Mouse (Mus musculus) hindbrain, embryonic 16.5 days (tissue): ENCODE data around the gene Grk3. TPM values are rescaled to one million over a fixed set of nuclear protein-coding genes. Genes with fewer than 3 reads are reported as not detected.

ENCODE experiments used
- ATAC-seq: fragments of 200-750 bp; cut with Nextera tagmentation; 2 replicates; pipeline ENCODE4 v1.8.0; 2017; ENCODE audit warnings: moderate TSS enrichment, moderate library complexity
- H3K27ac ChIP-seq: fragments of 300-500 bp; sonication (generic); 2 replicates; pipeline ENCODE4 v1.5.1; 2014; ENCODE audit warnings: low read depth, mild to moderate bottlenecking, control low read depth, low read length, moderate library complexity
- H3K27me3 ChIP-seq: fragments of 300-500 bp; sonication (generic); replicated peaks from 2 replicates; pipeline ENCODE4 v1.6.1; 2014; ENCODE audit warnings: low read length; ENCODE audit not compliant: control insufficient read depth, insufficient read depth
- H3K36me3 ChIP-seq: fragments of 300-500 bp; sonication (generic); 2 replicates; pipeline ENCODE4 v1.6.1; 2014; ENCODE audit warnings: mild to moderate bottlenecking, low read length, moderate library complexity, mixed read lengths; ENCODE audit not compliant: control insufficient read depth, insufficient read depth
- H3K4me1 ChIP-seq: fragments of 300-500 bp; sonication (generic); 2 replicates; pipeline ENCODE4 v1.6.1; 2014; ENCODE audit warnings: low read depth, low read length; ENCODE audit not compliant: control insufficient read depth, insufficient read depth
- H3K4me2 ChIP-seq: fragments of 300-500 bp; sonication (generic); 2 replicates; pipeline ENCODE4 v1.6.1; 2014; ENCODE audit warnings: mild to moderate bottlenecking, low read length, control low read depth, moderate library complexity
- H3K4me3 ChIP-seq: fragments of 300-500 bp; sonication (generic); 2 replicates; pipeline ENCODE4 v1.5.1; 2014; ENCODE audit warnings: mild to moderate bottlenecking, low read length, control low read depth, moderate library complexity
- H3K9ac ChIP-seq: fragments of 300-500 bp; sonication (generic); 2 replicates; pipeline ENCODE4 v1.6.1; 2014; ENCODE audit warnings: low read depth, mild to moderate bottlenecking, control low read depth, low read length, moderate library complexity
- H3K9me3 ChIP-seq: fragments of 300-500 bp; sonication (generic); 2 replicates; pipeline ENCODE4 v1.6.1; 2014; ENCODE audit warnings: mild to moderate bottlenecking, low read length, moderate library complexity; ENCODE audit not compliant: control insufficient read depth
- WGBS: fragments of 180-500 bp; shearing (Covaris S2); extraction: QIAGEN DNeasy Blood & Tissue Kit; methylation state at CpG from one replicate; pipeline ENCODE4 v1.1.7; 2014; 5-methylcytosine and 5-hydroxymethylcytosine counted together
- polyA plus RNA-seq: library from polyadenylated mRNA; unstranded; fragments of >200 nt; fragmentation: Nextera tagmentation; extraction: Ambion mirVana; gene quantifications from 2 replicates; pipeline ENCODE4 v1.2.1, GENCODE M21; 2015

The Grk3 gene
- polyA plus RNA-seq, 1 experiment from 2014 or later = 30.8 TPM

DNA sequence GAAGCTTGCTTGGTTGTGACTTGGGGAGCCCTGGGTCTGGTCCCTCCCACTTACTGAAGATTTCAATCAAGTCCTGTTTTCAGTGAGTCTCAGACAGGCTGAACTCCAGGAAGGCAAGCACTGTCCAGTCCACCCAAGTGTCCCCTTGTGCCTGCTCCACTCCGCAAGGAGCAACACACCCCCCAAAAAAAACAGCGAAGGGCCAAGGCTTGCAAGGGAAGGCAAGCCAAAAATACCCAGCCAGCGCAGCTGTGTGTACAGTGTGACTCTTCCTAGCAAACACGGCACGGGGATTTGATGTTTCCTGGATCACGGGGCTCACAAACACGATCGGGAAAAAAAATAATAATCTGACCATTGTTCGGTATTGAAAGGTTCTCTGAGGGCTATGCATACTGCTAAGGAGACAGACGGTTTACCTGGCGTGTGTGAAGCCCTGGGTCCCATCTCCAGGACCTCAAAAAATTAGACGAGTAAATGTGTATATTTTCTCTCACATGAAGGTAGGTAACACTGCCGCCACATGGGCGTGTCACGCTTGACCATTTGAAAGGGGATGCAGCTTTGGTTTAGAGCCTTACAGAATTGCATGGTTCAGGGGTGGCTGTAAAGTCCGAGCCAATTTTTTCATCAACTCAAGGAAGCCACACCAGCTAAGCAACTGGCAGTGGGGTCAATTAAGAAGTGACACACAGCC lies 1.3 kb downstream of the Grk3 start:
- H3K4me3 ChIP-seq = peak overlapping the region; percentile 68
- 51% methylated on average over 16 of the region's 16 CpGs for WGBS
- no peak for ATAC-seq
- peak overlapping the region; percentile 69 for H3K4me2 ChIP-seq
- H3K36me3 ChIP-seq = no peaks in the 10 kb centered on the region
- H3K27ac ChIP-seq = peak overlapping the region; percentile 73
- no peaks in the 10 kb centered on the region for H3K9me3 ChIP-seq
- peaks cover 24% of the 10 kb centered on the region for H3K4me1 ChIP-seq
- no peaks in the 10 kb centered on the region for H3K27me3 ChIP-seq
- H3K9ac ChIP-seq = peak overlapping the region; percentile 88

DNA sequence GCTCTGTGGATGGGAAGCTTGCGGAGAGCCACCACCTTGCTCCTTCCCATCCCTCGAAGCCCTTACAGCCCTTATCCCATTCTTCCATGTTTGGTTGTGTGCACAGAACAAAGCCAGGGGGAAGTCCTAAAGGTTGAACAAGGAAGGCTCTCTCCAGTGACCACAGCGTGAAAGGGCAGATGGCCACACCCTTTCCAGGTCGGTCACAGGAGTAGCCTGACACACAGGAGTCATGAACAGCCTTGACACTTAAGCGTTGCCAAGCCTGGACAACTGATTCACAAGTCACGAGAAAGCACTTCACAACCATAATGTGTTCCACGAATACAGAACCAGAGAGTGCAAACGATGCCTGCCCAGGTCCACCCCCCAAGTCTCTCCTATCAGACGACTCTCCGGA lies 3.7 kb downstream of the Grk3 start:
- H3K27me3 ChIP-seq = no peaks in the 10 kb centered on the region
- no peak overlapping the region for H3K4me3 ChIP-seq
- ATAC-seq = no peak
- no peak overlapping the region for H3K27ac ChIP-seq
- H3K9ac ChIP-seq = no peak overlapping the region
- peaks cover 19% of the 10 kb centered on the region for H3K4me1 ChIP-seq
- no peak overlapping the region for H3K4me2 ChIP-seq
- H3K9me3 ChIP-seq = no peaks in the 10 kb centered on the region
- no peaks in the 10 kb centered on the region for H3K36me3 ChIP-seq
- 89% methylated on average over 10 of the region's 10 CpGs for WGBS

GRCm38 (mm10) chr5:113009183-113009820 lies 6.3 kb downstream of the Grk3 start:
- H3K27me3 ChIP-seq = no peaks in the 10 kb centered on the region
- 89% methylated on average over 8 of the region's 8 CpGs for WGBS
- no peak overlapping the region for H3K9ac ChIP-seq
- H3K4me2 ChIP-seq = no peak overlapping the region
- peaks cover 8% of the 10 kb centered on the region for H3K4me1 ChIP-seq
- H3K36me3 ChIP-seq = no peaks in the 10 kb centered on the region
- no peaks in the 10 kb centered on the region for H3K9me3 ChIP-seq
- no peak for ATAC-seq
- H3K4me3 ChIP-seq = no peak overlapping the region
- H3K27ac ChIP-seq = no peak overlapping the region

- H3K27ac ChIP-seq = no peak overlapping the region
- no peaks in the 10 kb centered on the region for H3K36me3 ChIP-seq
- peaks cover 6% of the 10 kb centered on the region; the same call in 1 of the 2 replicates for H3K4me1 ChIP-seq
- H3K4me2 ChIP-seq = no peak overlapping the region
- ATAC-seq = no peak
- H3K4me3 ChIP-seq = no peak overlapping the region
- WGBS = 91% methylated on average over 2 of the region's 2 CpGs
- H3K27me3 ChIP-seq = no peaks in the 10 kb centered on the region
- no peak overlapping the region for H3K9ac ChIP-seq
- no peaks in the 10 kb centered on the region for H3K9me3 ChIP-seq
Measured at GRCm38 (mm10) chr5:113008496-113008895, 7.1 kb downstream of the Grk3 start.

GRCm38 (mm10) chr5:113006997-113007396 lies 8.6 kb downstream of the Grk3 start:
- Histone ChIP-seq H3K9ac (no peak overlapping the region), H3K4me3 (no peak overlapping the region), H3K27me3 (no peaks in the 10 kb centered on the region), H3K27ac (no peak overlapping the region), H3K9me3 (no peaks in the 10 kb centered on the region), H3K4me1 (peaks cover 14% of the 10 kb centered on the region), H3K36me3 (no peaks in the 10 kb centered on the region), H3K4me2 (no peak overlapping the region)
- no peak for ATAC-seq
- 94% methylated on average over 7 of the region's 7 CpGs for WGBS

- Histone ChIP-seq H3K4me3 (no peak overlapping the region), H3K4me2 (no peak overlapping the region), H3K36me3 (no peaks in the 10 kb centered on the region), H3K4me1 (peaks cover 10% of the 10 kb centered on the region), H3K27ac (no peak overlapping the region), H3K27me3 (no peaks in the 10 kb centered on the region), H3K9ac (no peak overlapping the region), H3K9me3 (no peaks in the 10 kb centered on the region)
- 78% methylated on average over 7 of the region's 7 CpGs for WGBS
- no peak; the same call in 1 of the 2 replicates for ATAC-seq
Measured at GRCm38 (mm10) chr5:113005941-113006391, 9.6 kb downstream of the Grk3 start.

GRCm38 (mm10) chr5:113002821-113003380 lies 12.7 kb downstream of the Grk3 start:
- H3K4me2 ChIP-seq = no peak overlapping the region
- WGBS = 34% methylated on average over 5 of the region's 5 CpGs
- H3K4me1 ChIP-seq = peaks cover 10% of the 10 kb centered on the region
- H3K9me3 ChIP-seq = no peaks in the 10 kb centered on the region
- 0 out of 2 replicates have a peak overlapping the region, but pooled peaks have one; percentile 27 for H3K9ac ChIP-seq
- no peak overlapping the region for H3K4me3 ChIP-seq
- no peaks in the 10 kb centered on the region for H3K36me3 ChIP-seq
- ATAC-seq = peak; percentile 64
- H3K27me3 ChIP-seq = no peaks in the 10 kb centered on the region
- peak overlapping the region; percentile 11 for H3K27ac ChIP-seq

- H3K9me3 ChIP-seq = no peaks in the 10 kb centered on the region; the same call in 1 of the 2 replicates
- H3K27ac ChIP-seq = no peak overlapping the region
- H3K27me3 ChIP-seq = no peaks in the 10 kb centered on the region
- H3K9ac ChIP-seq = no peak overlapping the region
- no peak for ATAC-seq
- H3K4me3 ChIP-seq = no peak overlapping the region
- peaks cover 2% of the 10 kb centered on the region; the same call in 1 of the 2 replicates for H3K36me3 ChIP-seq
- no peak overlapping the region for H3K4me2 ChIP-seq
- peaks cover 12% of the 10 kb centered on the region for H3K4me1 ChIP-seq
- 88% methylated on average over 7 of the region's 8 CpGs for WGBS
Measured at GRCm38 (mm10) chr5:112999227-112999626, 16.4 kb downstream of the Grk3 start.

DNA sequence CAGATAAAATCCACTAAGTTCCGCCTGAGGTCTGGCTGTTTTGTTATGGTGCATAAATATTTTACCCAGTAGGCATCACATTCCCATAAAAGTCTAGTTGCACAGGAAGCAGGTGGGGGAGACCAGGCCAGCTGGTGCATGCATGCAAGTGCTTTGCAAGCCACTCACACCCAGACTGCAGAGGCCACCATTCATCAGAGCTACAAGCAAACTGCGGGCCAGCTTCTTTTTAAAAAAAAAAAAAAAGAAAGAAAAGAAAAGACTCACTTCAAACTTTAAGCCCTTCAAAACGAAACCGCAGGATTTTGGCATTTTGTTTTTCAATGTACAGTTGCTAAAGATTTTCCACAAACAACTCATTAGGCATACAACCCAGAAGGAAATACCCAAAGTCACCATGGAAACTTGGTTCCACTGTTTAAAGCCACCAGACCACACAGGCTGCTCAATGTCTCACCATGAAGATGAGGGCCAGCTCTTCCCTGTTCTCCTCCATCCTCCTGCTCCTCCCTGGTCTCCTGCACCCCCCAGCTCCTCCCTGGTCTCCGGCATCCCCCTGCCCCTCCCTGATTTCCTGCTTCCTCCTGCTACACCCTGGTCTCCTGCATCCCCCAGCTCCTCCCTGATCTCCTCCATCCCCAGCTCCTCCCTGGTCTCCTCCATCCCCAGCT lies 17.9 kb downstream of the Grk3 start:
- 26% methylated on average over 5 of the region's 5 CpGs for WGBS
- Histone ChIP-seq H3K9me3 (no peaks in the 10 kb centered on the region; the same call in 1 of the 2 replicates), H3K4me1 (peaks cover 5% of the 10 kb centered on the region), H3K27me3 (no peaks in the 10 kb centered on the region), H3K4me2 (no peak overlapping the region), H3K27ac (peak overlapping the region; percentile 59; the same call in 1 of the 2 replicates), H3K9ac (no peak overlapping the region), H3K36me3 (peaks cover 2% of the 10 kb centered on the region; the same call in 1 of the 2 replicates), H3K4me3 (no peak overlapping the region)
- peak; percentile 81 for ATAC-seq
